ENCODE assay signal across 23 mouse cellular contexts in the genomic region with DNA sequence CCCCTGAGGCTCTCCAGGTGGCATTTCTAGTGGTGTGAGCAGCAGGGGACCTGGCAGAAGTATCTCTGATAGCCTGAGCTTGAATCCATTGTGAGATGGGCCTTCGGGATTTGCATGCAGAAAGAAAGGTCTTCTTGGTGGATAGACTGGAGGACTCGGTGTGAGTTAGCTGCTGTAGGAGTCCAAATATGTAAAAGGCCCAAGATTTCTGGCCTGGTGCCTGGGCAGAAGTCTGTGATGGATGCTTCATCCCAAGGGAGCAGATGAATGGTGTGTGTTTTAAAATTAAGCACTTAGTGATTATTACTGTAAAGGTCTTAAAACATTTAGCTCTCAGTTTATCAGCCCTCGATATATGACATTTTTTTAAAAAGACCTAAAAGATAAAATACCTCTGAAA.
DNase-seq lines count a peak whose midpoint lies in the region; ATAC-seq lines count a peak whose summit lies in the region.
"Had no signal": no experiment of that assay in that cellular context is flagged by ENCODE, and none has a peak within 500 bp of the region (broad histone marks: within the 10 kb centered on the region; RNA-seq: fewer than 3 reads in every experiment).

No protein-coding gene starts in this region.

- no peak overlapping the region for H3K4me2 ChIP-seq in heart, embryonic 12.5 days
- no peak overlapping the region for H3K4me2 ChIP-seq in lung, embryonic 16.5 days (ENCODE audit: low read depth, low read length)
- H3K4me2 ChIP-seq: embryonic facial prominence, embryonic 15.5 days; heart, embryonic 15.5 days; hindbrain, embryonic 14.5 days had no signal

- 65% methylated on average over 3 of the region's 3 CpGs for WGBS in heart, embryonic 12.5 days
- WGBS in lung, embryonic 16.5 days, result 44% methylated on average over 3 of the region's 3 CpGs

- H3K4me3 ChIP-seq in heart, embryonic 12.5 days, result no peak overlapping the region
- no peak overlapping the region for H3K4me3 ChIP-seq in lung, embryonic 16.5 days (ENCODE audit: low read length)
- H3K4me3 ChIP-seq: embryonic facial prominence, embryonic 15.5 days; erythroblast, embryonic 14.5 days; forebrain, embryonic 10.5 days; gastrocnemius, adult 2 months; heart, embryonic 15.5 days; hindbrain, embryonic 10.5 days had no signal

- H3K36me3 ChIP-seq in heart, embryonic 12.5 days, result no peaks in the 10 kb centered on the region
- no peaks in the 10 kb centered on the region for H3K36me3 ChIP-seq in lung, embryonic 16.5 days (ENCODE audit: control insufficient read depth, insufficient read depth, low read length)
- H3K36me3 ChIP-seq: embryonic facial prominence, embryonic 15.5 days; forebrain, embryonic 10.5 days; G1E; heart, embryonic 15.5 days; hindbrain, embryonic 10.5 days had no signal

- peaks cover 5% of the 10 kb centered on the region; the same call in 1 of the 2 replicates for H3K9me3 ChIP-seq in heart, embryonic 12.5 days (replicated peaks)
- no peaks in the 10 kb centered on the region for H3K9me3 ChIP-seq in lung, embryonic 16.5 days (ENCODE audit: control insufficient read depth, low read length)
- H3K9me3 ChIP-seq: embryonic facial prominence, embryonic 15.5 days; forebrain, embryonic 10.5 days; G1E; heart, embryonic 15.5 days had no signal

- no peaks in the 10 kb centered on the region for H3K4me1 ChIP-seq in heart, embryonic 12.5 days (replicated peaks)
- H3K4me1 ChIP-seq in lung, embryonic 16.5 days (replicated peaks; ENCODE audit: control insufficient read depth, insufficient read depth, low read length), result 0 out of 2 replicates have a peak, but pooled peaks cover 4% of the 10 kb centered on the region
- H3K4me1 ChIP-seq: embryonic facial prominence, embryonic 15.5 days; forebrain, embryonic 10.5 days; heart, embryonic 15.5 days; hindbrain, embryonic 10.5 days had no signal

- no peak overlapping the region for H3K27ac ChIP-seq in heart, embryonic 12.5 days (ENCODE audit: poor library complexity, severe bottlenecking)
- peak overlapping the region; percentile 39; the same call in 1 of the 2 replicates for H3K27ac ChIP-seq in lung, embryonic 16.5 days (ENCODE audit: low read length)
- H3K27ac ChIP-seq: embryonic facial prominence, embryonic 15.5 days; forebrain, embryonic 10.5 days; gastrocnemius, adult 2 months; heart, embryonic 15.5 days; hindbrain, embryonic 10.5 days; hindbrain, embryonic 14.5 days had no signal

- H3K27me3 ChIP-seq in heart, embryonic 12.5 days (replicated peaks), result no peaks in the 10 kb centered on the region
- no peaks in the 10 kb centered on the region for H3K27me3 ChIP-seq in lung, embryonic 16.5 days (ENCODE audit: control insufficient read depth, insufficient read depth, low read depth, low read length)
- H3K27me3 ChIP-seq: embryonic facial prominence, embryonic 15.5 days; heart, embryonic 15.5 days had no signal

- H3K9ac ChIP-seq in heart, embryonic 12.5 days, result no peak overlapping the region
- no peak overlapping the region for H3K9ac ChIP-seq in lung, embryonic 16.5 days (ENCODE audit: low read length)
- H3K9ac ChIP-seq: embryonic facial prominence, embryonic 15.5 days; heart, embryonic 15.5 days; hindbrain, embryonic 14.5 days had no signal

- no peak for ATAC-seq in heart, embryonic 12.5 days (ENCODE audit: insufficient number of reproducible peaks, low FRiP score)
- ATAC-seq in lung, embryonic 16.5 days (ENCODE audit: low read depth), result peak; percentile 47; the same call in 1 of the 2 replicates
- ATAC-seq: forebrain, embryonic 14.5 days had no signal

- peak; percentile 69 for DNase-seq in heart, adult 11 months
- peak; percentile 13 for DNase-seq in kidney, postnatal 10 days
- DNase-seq in kidney, adult 18-20 months, result no peak
- DNase-seq in lung, postnatal 25 days (ENCODE audit: low spot score), result no peak
- DNase-seq in urinary bladder, adult 2 months (ENCODE audit: low spot score), result no peak
- DNase-seq: adrenal gland, postnatal 10 days; B cell, adult 2 months; cerebellum, adult 11 months; cerebellum, adult 8-10 months; cerebellum, postnatal 14 days; embryo, embryonic 11 days; gastrocnemius, adult 2 months; gastrocnemius, postnatal 25 days had no signal

Comparison
In these comparisons a context has a peak if more than half of its experiments do, and no peak if none do; other contexts are left out.
1. DNase-seq: peak in heart, adult 11 months (single experiment) and kidney, postnatal 10 days (single experiment); none in kidney, adult 18-20 months (single experiment), lung, postnatal 25 days (single experiment) and urinary bladder, adult 2 months (single experiment).